Mouse (Mus musculus) cerebellum, adult 2 months (tissue): ENCODE measurements around the gene Atp4a.

Experiments
- CTCF ChIP-seq: fragments of 200-500 bp; IDR thresholded peaks from 2 replicates; pipeline ENCODE4 v1.5.1; 2011; ENCODE audit warnings: low read depth, mild to moderate bottlenecking, control low read depth, low read length, moderate library complexity, borderline replicate concordance; ENCODE audit not compliant: insufficient read depth
- POLR2A ChIP-seq: fragments of 200-500 bp; IDR thresholded peaks from 2 replicates; pipeline ENCODE4 v1.6.1; 2011; ENCODE audit warnings: low read length, control low read depth, borderline replicate concordance; ENCODE audit not compliant: insufficient read depth

GRCm38 (mm10) chr7:30769236-30769635 lies 57.2 kb downstream of the Atp4a start:
- TF ChIP-seq CTCF (no peak), POLR2A (no peak)
